Mouse (Mus musculus): Measurements from ENCODE around the gene Gid8. TPM values are rescaled to one million over a fixed set of nuclear protein-coding genes. Genes with fewer than 3 reads are reported as not detected.
"Not testable (repeated sequence)": the region's sequence is repeated elsewhere in the genome, so short reads cannot be mapped to it uniquely, and the experiment has no call there.

The Gid8 gene
- polyA plus RNA-seq, 1 experiment from 2014 or later = 56.3 TPM

- Histone ChIP-seq H3K4me3 (ENCODE audit: low read length) (no peak overlapping the region), H3K27me3 (ENCODE audit: insufficient read depth, low read length) (no peaks in the 10 kb centered on the region), H3K36me3 (ENCODE audit: insufficient read depth, low read length) (no peaks in the 10 kb centered on the region), H3K27ac (ENCODE audit: low read length) (no peak overlapping the region), H3K9ac (replicated peaks; ENCODE audit: low read length) (no peak overlapping the region), H3K9me3 (ENCODE audit: low read length) (no peaks in the 10 kb centered on the region), H3K4me2 (replicated peaks; ENCODE audit: low read depth, low read length) (no peak overlapping the region), H3K4me1 (ENCODE audit: insufficient read depth, low read length) (peaks cover 31% of the 10 kb centered on the region)
- 94% methylated on average over 5 of the region's 5 CpGs for WGBS
- ATAC-seq (ENCODE audit: low FRiP score, low TSS enrichment) = no peak
Observed at GRCm38 (mm10) chr2:180705975-180706374, 3.9 kb upstream of the Gid8 start.

GRCm38 (mm10) chr2:180709023-180709922 is 644 bp upstream of the Gid8 start:
- peak overlapping the region; percentile 94 for H3K4me2 ChIP-seq (replicated peaks; ENCODE audit: low read depth, low read length)
- H3K9me3 ChIP-seq (ENCODE audit: low read length) = no peaks in the 10 kb centered on the region
- under 1% methylated on average over 39 of the region's 39 CpGs for WGBS
- peak; percentile 76 for ATAC-seq (ENCODE audit: low FRiP score, low TSS enrichment)
- H3K4me1 ChIP-seq (ENCODE audit: insufficient read depth, low read length) = peaks cover 28% of the 10 kb centered on the region
- peak overlapping the region; percentile 98 for H3K9ac ChIP-seq (replicated peaks; ENCODE audit: low read length)
- peaks cover 4% of the 10 kb centered on the region for H3K36me3 ChIP-seq (ENCODE audit: insufficient read depth, low read length)
- H3K27ac ChIP-seq (ENCODE audit: low read length) = peak overlapping the region; percentile 91
- H3K27me3 ChIP-seq (ENCODE audit: insufficient read depth, low read length) = no peaks in the 10 kb centered on the region
- peak overlapping the region; percentile 72 for H3K4me3 ChIP-seq (ENCODE audit: low read length)

GRCm38 (mm10) chr2:180710276-180711155 is 599 bp downstream of the Gid8 start:
- H3K4me2 ChIP-seq (replicated peaks; ENCODE audit: low read depth, low read length) = peak overlapping the region; percentile 77
- peak overlapping the region; percentile 77 for H3K27ac ChIP-seq (ENCODE audit: low read length)
- peak overlapping the region; percentile 72 for H3K4me3 ChIP-seq (ENCODE audit: low read length)
- WGBS = 1% methylated on average over 64 of the region's 64 CpGs
- peak overlapping the region; percentile 91 for H3K9ac ChIP-seq (replicated peaks; ENCODE audit: low read length)
- no peaks in the 10 kb centered on the region for H3K9me3 ChIP-seq (ENCODE audit: low read length)
- peaks cover 19% of the 10 kb centered on the region for H3K4me1 ChIP-seq (ENCODE audit: insufficient read depth, low read length)
- H3K27me3 ChIP-seq (ENCODE audit: insufficient read depth, low read length) = no peaks in the 10 kb centered on the region
- ATAC-seq (ENCODE audit: low FRiP score, low TSS enrichment) = no peak; the same call in none of the 2 replicates
- H3K36me3 ChIP-seq (ENCODE audit: insufficient read depth, low read length) = peaks cover 10% of the 10 kb centered on the region

- Histone ChIP-seq H3K36me3 (ENCODE audit: insufficient read depth, low read length) (peaks cover 14% of the 10 kb centered on the region), H3K4me2 (replicated peaks; ENCODE audit: low read depth, low read length) (peak overlapping the region; percentile 77), H3K9ac (replicated peaks; ENCODE audit: low read length) (peak overlapping the region; percentile 91), H3K4me1 (ENCODE audit: insufficient read depth, low read length) (peaks cover 19% of the 10 kb centered on the region), H3K27me3 (ENCODE audit: insufficient read depth, low read length) (no peaks in the 10 kb centered on the region), H3K4me3 (ENCODE audit: low read length) (peak overlapping the region; percentile 72), H3K27ac (ENCODE audit: low read length) (no peak overlapping the region), H3K9me3 (ENCODE audit: low read length) (no peaks in the 10 kb centered on the region)
- whole genome bisulfite sequencing = 55% methylated on average over 4 of the region's 4 CpGs
- no peak for ATAC-seq (ENCODE audit: low FRiP score, low TSS enrichment)
Observed at GRCm38 (mm10) chr2:180711527-180711926, 1.6 kb downstream of the Gid8 start.

- H3K27ac ChIP-seq (ENCODE audit: low read length) = no peak overlapping the region
- 90% methylated on average over 5 of the region's 5 CpGs for WGBS
- no peaks in the 10 kb centered on the region for H3K9me3 ChIP-seq (ENCODE audit: low read length)
- ATAC-seq (ENCODE audit: low FRiP score, low TSS enrichment) = no peak
- H3K4me2 ChIP-seq (replicated peaks; ENCODE audit: low read depth, low read length) = no peak overlapping the region
- H3K4me3 ChIP-seq (ENCODE audit: low read length) = no peak overlapping the region
- H3K9ac ChIP-seq (replicated peaks; ENCODE audit: low read length) = no peak overlapping the region
- no peaks in the 10 kb centered on the region for H3K27me3 ChIP-seq (ENCODE audit: insufficient read depth, low read length)
- peaks cover 19% of the 10 kb centered on the region for H3K4me1 ChIP-seq (ENCODE audit: insufficient read depth, low read length)
- peaks cover 19% of the 10 kb centered on the region for H3K36me3 ChIP-seq (ENCODE audit: insufficient read depth, low read length)
Observed at GRCm38 (mm10) chr2:180712037-180712689, 2.2 kb downstream of the Gid8 start.

GRCm38 (mm10) chr2:180722748-180723147 is 12.8 kb downstream of the Gid8 start:
- not testable (repeated sequence) for H3K9ac ChIP-seq (replicated peaks; ENCODE audit: low read length); H3K27ac ChIP-seq (ENCODE audit: low read length); H3K4me2 ChIP-seq (replicated peaks; ENCODE audit: low read depth, low read length); H3K9me3 ChIP-seq (ENCODE audit: low read length); H3K27me3 ChIP-seq (ENCODE audit: insufficient read depth, low read length); H3K4me3 ChIP-seq (ENCODE audit: low read length); ATAC-seq (ENCODE audit: low FRiP score, low TSS enrichment)
- Histone ChIP-seq H3K4me1 (ENCODE audit: insufficient read depth, low read length) (peaks cover 17% of the 10 kb centered on the region), H3K36me3 (ENCODE audit: insufficient read depth, low read length) (peaks cover 56% of the 10 kb centered on the region)
- 90% methylated on average over 5 of the region's 5 CpGs for WGBS

- H3K9me3 ChIP-seq (ENCODE audit: low read length) = no peaks in the 10 kb centered on the region
- 52% methylated on average over 2 of the region's 2 CpGs for WGBS
- no peaks in the 10 kb centered on the region; the same call in 1 of the 2 replicates for H3K27me3 ChIP-seq (ENCODE audit: insufficient read depth, low read length)
- H3K27ac ChIP-seq (ENCODE audit: low read length) = no peak overlapping the region
- no peak overlapping the region for H3K4me2 ChIP-seq (replicated peaks; ENCODE audit: low read depth, low read length)
- peaks cover 17% of the 10 kb centered on the region for H3K4me1 ChIP-seq (ENCODE audit: insufficient read depth, low read length)
- H3K9ac ChIP-seq (replicated peaks; ENCODE audit: low read length) = no peak overlapping the region
- no peak overlapping the region for H3K4me3 ChIP-seq (ENCODE audit: low read length)
- ATAC-seq (ENCODE audit: low FRiP score, low TSS enrichment) = no peak
- peaks cover 48% of the 10 kb centered on the region for H3K36me3 ChIP-seq (ENCODE audit: insufficient read depth, low read length)
Observed at GRCm38 (mm10) chr2:180723865-180724264, 13.9 kb downstream of the Gid8 start.

GRCm38 (mm10) chr2:180724585-180725413 is 14.9 kb downstream of the Gid8 start, which contains the start of gene Slc17a9:
TSS of gene Slc17a9 (plus strand) at chr2:180725263.
- 5% methylated on average over 18 of the region's 18 CpGs for WGBS
- no peaks in the 10 kb centered on the region for H3K9me3 ChIP-seq (ENCODE audit: low read length)
- H3K9ac ChIP-seq (replicated peaks; ENCODE audit: low read length) = peak within 1 kb of the TSS; percentile 44
- H3K4me1 ChIP-seq (ENCODE audit: insufficient read depth, low read length) = peaks cover 17% of the 10 kb centered on the region
- H3K27me3 ChIP-seq (ENCODE audit: insufficient read depth, low read length) = no peaks in the 10 kb centered on the region; the same call in 1 of the 2 replicates
- peaks cover 41% of the 10 kb centered on the region for H3K36me3 ChIP-seq (ENCODE audit: insufficient read depth, low read length)
- peak within 1 kb of the TSS; percentile 33 for H3K4me3 ChIP-seq (ENCODE audit: low read length)
- H3K4me2 ChIP-seq (replicated peaks; ENCODE audit: low read depth, low read length) = peak within 1 kb of the TSS; percentile 56
- peak; percentile 87 for ATAC-seq (ENCODE audit: low FRiP score, low TSS enrichment)
- peak within 1 kb of the TSS; percentile 20; the same call in 1 of the 2 replicates for H3K27ac ChIP-seq (ENCODE audit: low read length)
